Comparison of ENCODE assay signal across 7 mouse cellular contexts in the genomic region with DNA sequence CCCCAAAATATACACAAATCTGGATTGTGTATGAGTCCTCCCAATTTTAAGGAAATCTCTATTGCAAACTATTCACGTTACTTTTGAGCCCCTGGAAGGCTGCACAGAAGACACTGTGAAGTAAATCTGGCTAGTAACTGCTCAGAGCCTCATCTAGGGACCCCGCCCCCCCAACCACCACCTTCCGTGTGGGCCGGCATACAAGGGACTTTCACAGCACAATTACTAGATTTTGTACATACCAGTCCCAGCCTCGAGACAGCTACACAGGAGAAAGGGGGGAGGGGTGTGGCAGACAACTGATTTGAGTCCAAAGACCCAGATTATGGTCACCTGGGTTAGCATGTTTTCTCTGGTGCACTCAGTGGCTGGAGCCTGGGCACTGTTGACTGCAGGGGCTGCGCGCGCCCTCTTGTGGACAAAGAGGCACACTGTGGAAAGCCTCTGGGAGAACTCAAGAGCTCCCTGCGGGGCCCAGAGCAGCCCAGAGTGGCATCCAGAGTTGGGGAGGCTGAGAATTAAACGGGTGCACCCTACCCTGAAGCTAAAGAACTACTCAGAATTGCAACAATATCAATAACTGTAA. TPM values are rescaled to one million over a fixed set of nuclear protein-coding genes. Genes with fewer than 3 reads are reported as not detected.
DNase-seq lines count a peak whose midpoint lies in the region; ATAC-seq lines count a peak whose summit lies in the region.

No protein-coding gene starts in this region.

- H3K4me1 ChIP-seq in intestine, embryonic 16.5 days (ENCODE audit: control insufficient read depth, insufficient read depth, low read length) = no peaks in the 10 kb centered on the region
- 0 out of 2 replicates have a peak, but pooled peaks cover 2% of the 10 kb centered on the region for H3K4me1 ChIP-seq in limb, embryonic 10.5 days
- H3K4me1 ChIP-seq in midbrain, embryonic 16.5 days (ENCODE audit: control insufficient read depth, insufficient read depth, low read length) = no peaks in the 10 kb centered on the region

- H3K4me2 ChIP-seq in intestine, embryonic 16.5 days (ENCODE audit: low read depth, low read length) = no peak overlapping the region
- no peak overlapping the region for H3K4me2 ChIP-seq in midbrain, embryonic 16.5 days (ENCODE audit: low read length)

- no peaks in the 10 kb centered on the region for H3K36me3 ChIP-seq in intestine, embryonic 16.5 days (ENCODE audit: control insufficient read depth, insufficient read depth, low read length)
- no peaks in the 10 kb centered on the region for H3K36me3 ChIP-seq in limb, embryonic 10.5 days
- no peaks in the 10 kb centered on the region for H3K36me3 ChIP-seq in midbrain, embryonic 16.5 days (ENCODE audit: control insufficient read depth, insufficient read depth, low read length)

- no peak overlapping the region for H3K9ac ChIP-seq in intestine, embryonic 16.5 days (ENCODE audit: low read depth, low read length)
- H3K9ac ChIP-seq in midbrain, embryonic 16.5 days (ENCODE audit: low read depth, low read length) = no peak overlapping the region

- intact Hi-C loops in gastrocnemius, postnatal 14 days (cut with DNase I; ENCODE audit: low total_unique reads) = loop anchor here (5.0 kb wide), 1 partner anchor 391 kb away; no protein-coding TSS in a partner anchor

- peak; percentile 84 for DNase-seq in adrenal gland, postnatal 10 days
- DNase-seq in embryo, embryonic 10 days (ENCODE audit: low spot score) = peak; percentile 86
- peak; percentile 68 for DNase-seq in gastrocnemius, postnatal 14 days
- peak; percentile 86 for DNase-seq in limb, embryonic 10.5 days (ENCODE audit: low spot score)
- DNase-seq in spleen, postnatal 36 days (ENCODE audit: low spot score in 2 of 2) = peak; percentile 11 to 28

- H3K27me3 ChIP-seq in intestine, embryonic 16.5 days (replicated peaks; ENCODE audit: control insufficient read depth, insufficient read depth, low read length) = no peaks in the 10 kb centered on the region
- no peaks in the 10 kb centered on the region for H3K27me3 ChIP-seq in limb, embryonic 10.5 days (ENCODE audit: low read depth, poor library complexity, severe bottlenecking)
- H3K27me3 ChIP-seq in midbrain, embryonic 16.5 days (ENCODE audit: control insufficient read depth, insufficient read depth, low read depth, low read length) = no peaks in the 10 kb centered on the region

- no peak overlapping the region for H3K27ac ChIP-seq in intestine, embryonic 16.5 days (ENCODE audit: low read length)
- no peak overlapping the region for H3K27ac ChIP-seq in limb, embryonic 10.5 days
- H3K27ac ChIP-seq in midbrain, embryonic 16.5 days (ENCODE audit: low read length) = no peak overlapping the region

- WGBS in intestine, embryonic 16.5 days = 29% methylated on average over 10 of the region's 10 CpGs
- WGBS in limb, embryonic 10.5 days = 28% methylated on average over 10 of the region's 10 CpGs
- 34% methylated on average over 10 of the region's 10 CpGs for WGBS in midbrain, embryonic 16.5 days

- no peak overlapping the region for H3K4me3 ChIP-seq in intestine, embryonic 16.5 days (ENCODE audit: low read length)
- H3K4me3 ChIP-seq in limb, embryonic 10.5 days = no peak overlapping the region
- H3K4me3 ChIP-seq in midbrain, embryonic 16.5 days (ENCODE audit: low read depth, low read length) = no peak overlapping the region

- peak; percentile 80 for ATAC-seq in intestine, embryonic 16.5 days
- peak; percentile 69 for ATAC-seq in midbrain, embryonic 16.5 days

- H3K9me3 ChIP-seq in intestine, embryonic 16.5 days (ENCODE audit: control insufficient read depth, low read length) = no peaks in the 10 kb centered on the region
- H3K9me3 ChIP-seq in limb, embryonic 10.5 days (replicated peaks) = no peaks in the 10 kb centered on the region
- H3K9me3 ChIP-seq in midbrain, embryonic 16.5 days (replicated peaks; ENCODE audit: control insufficient read depth, low read length, poor library complexity, severe bottlenecking) = no peaks in the 10 kb centered on the region

RNA-seq across cellular contexts. Expression of a gene that starts 33.8 kb away (rescaled TPM):
- total RNA-seq in adrenal gland, postnatal 10 days (2021) = 10 to 100 TPM; 58.1 to 61.2 TPM
- total RNA-seq in gastrocnemius, postnatal 14 days (2021) = 100 to 1,000 TPM; 105 to 109 TPM
- 46.9 and 54.8 TPM in 2 replicates for polyA plus RNA-seq in intestine, embryonic 16.5 days (2015; fragmentation: Nextera tagmentation; extraction: Ambion mirVana)
- 108 and 118 TPM in 2 replicates for polyA plus RNA-seq in limb, embryonic 10.5 days (2016; fragmentation: Nextera tagmentation; extraction: Ambion mirVana)
- polyA plus RNA-seq in midbrain, embryonic 16.5 days (2015; fragmentation: Nextera tagmentation; extraction: Ambion mirVana) = 126 and 134 TPM in 2 replicates

Comparison
In these comparisons a context has a peak if more than half of its experiments do, and no peak if none do; other contexts are left out.
1. DNase-seq: peak in every context shown above with its lines; median percentile 86 in embryo, embryonic 10 days; 86 in limb, embryonic 10.5 days; 84 in adrenal gland, postnatal 10 days; 68 in gastrocnemius, postnatal 14 days; 20 in spleen, postnatal 36 days.